Mouse (Mus musculus) frontal cortex, adult 2 months (tissue): ENCODE data around the gene Ythdc1. TPM values are rescaled to one million over a fixed set of nuclear protein-coding genes. Genes with fewer than 3 reads are reported as not detected.

Experiments used
- DNase-seq, 2 experiments: peaks; one replicate each; pipeline ENCODE4 v3.0.0; 2022; ENCODE audit warnings: low spot score in 1 of 2; ENCODE audit errors: extremely low spot score in 1 of 2
- polyA plus RNA-seq: library from polyadenylated mRNA; depleted of rRNA; stranded (reverse); fragments of >200 nt; gene quantifications from 2 replicates; pipeline ENCODE4 v1.2.3, GENCODE M21; 2012; rRNA removed

The Ythdc1 gene
- polyA plus RNA-seq, 1 experiment, result 62.7 TPM

DNA sequence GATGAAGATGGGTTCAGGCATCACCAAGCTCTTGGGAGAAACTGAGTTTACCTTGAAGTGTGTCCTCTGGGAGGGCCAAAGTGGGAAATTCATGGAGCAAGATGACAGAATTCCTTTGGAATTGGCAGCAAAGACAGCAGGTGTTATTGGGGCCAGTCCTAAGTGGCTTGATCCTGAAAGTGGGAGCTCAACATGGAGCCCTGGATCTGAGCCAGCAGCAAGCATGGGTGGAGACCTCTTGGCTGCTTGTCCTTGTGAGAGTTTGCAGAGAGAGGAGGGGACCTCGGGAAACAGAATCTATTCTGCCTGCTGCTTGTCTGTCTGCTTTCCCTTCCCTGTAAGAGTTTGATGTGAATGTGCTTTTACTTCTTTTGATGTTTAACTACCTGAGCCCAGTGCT lies 67.9 kb downstream of the Ythdc1 start:
- no peak for DNase-seq

Other genes with a start within 250 kb of the Ythdc1 start
- gene Tmprss11f, start 171.8 kb upstream of the Ythdc1 start, polyA plus RNA-seq, result not detected in 2 replicates
- not detected in 2 replicates for gene Tmprss11b, start 127.9 kb upstream of the Ythdc1 start, polyA plus RNA-seq
- gene Tmprss11e, start 58.4 kb upstream of the Ythdc1 start, polyA plus RNA-seq, result not detected in 2 replicates
- gene Ugt2b34, start 102.7 kb downstream of the Ythdc1 start, polyA plus RNA-seq, result 0.02 TPM in 1 of 2 replicates, not detected in the other
- gene Ugt2b1, start 122.3 kb downstream of the Ythdc1 start, polyA plus RNA-seq, result not detected in 2 replicates
- not detected in 2 replicates for gene Ugt2b35, start 196.6 kb downstream of the Ythdc1 start, polyA plus RNA-seq